Mouse (Mus musculus) lung, postnatal 0 days (tissue): ENCODE measurements around the gene Eapp.

ENCODE experiments used
- CTCF ChIP-seq: IDR thresholded peaks from 2 replicates; pipeline ENCODE4 v1.5.1; 2016; ENCODE audit warnings: antibody characterized with exemption, mild to moderate bottlenecking
- EP300 ChIP-seq: IDR thresholded peaks from 2 replicates; pipeline ENCODE4 v1.6.1; 2016; ENCODE audit warnings: antibody characterized with exemption, mild to moderate bottlenecking, control low read depth

DNA sequence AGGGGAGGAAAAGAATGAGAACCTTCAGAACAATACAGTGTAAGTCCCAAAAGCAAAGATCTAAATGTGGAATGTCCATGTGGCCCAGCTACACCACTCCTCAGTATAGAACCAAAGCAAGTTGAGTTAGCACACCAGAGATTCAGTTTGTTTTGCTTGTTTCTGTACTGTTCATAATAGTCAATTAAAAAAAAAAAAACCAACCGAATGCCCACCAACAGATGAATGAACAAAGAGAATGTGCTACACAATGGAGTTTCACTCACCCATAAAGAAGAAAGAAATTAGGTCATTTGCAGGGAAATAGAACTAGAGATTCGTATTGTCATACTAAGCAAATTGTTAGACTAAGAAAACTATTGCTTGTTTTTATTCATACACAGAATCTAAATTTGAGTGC, 63.6 kb downstream of the Eapp start:
- no peak for TF ChIP-seq CTCF
- no peak for TF ChIP-seq EP300
